Mouse (Mus musculus): ENCODE results near the gene Plscr2. TPM values are rescaled to one million over a fixed set of nuclear protein-coding genes. Genes with fewer than 3 reads are reported as not detected.

Plscr2 gene
- 6.6 and 7.4 TPM in 2 replicates for polyA plus RNA-seq (2016; fragmentation: Nextera tagmentation; extraction: Ambion mirVana)

- Histone ChIP-seq H3K27me3 (replicated peaks) (no peaks in the 10 kb centered on the region), H3K36me3 (peaks cover 17% of the 10 kb centered on the region), H3K9me3 (replicated peaks) (no peaks in the 10 kb centered on the region), H3K4me3 (peak within 1 kb of the TSS; percentile 33), H3K27ac (ENCODE audit: poor library complexity, severe bottlenecking) (peak within 1 kb of the TSS; percentile 89), H3K4me1 (replicated peaks) (peaks cover 25% of the 10 kb centered on the region), H3K9ac (peak within 1 kb of the TSS; percentile 53; the same call in 1 of the 2 replicates), H3K4me2 (peak within 1 kb of the TSS; percentile 60)
- peak; percentile 62; the same call in 1 of the 2 replicates for ATAC-seq (ENCODE audit: insufficient number of reproducible peaks, low FRiP score)
- WGBS, result 45% methylated on average over 9 of the region's 9 CpGs
Measured at GRCm38 (mm10) chr9:92275486-92276207, at the start of gene Plscr2. TSS of gene Plscr2 (plus strand) at chr9:92275602.

DNA sequence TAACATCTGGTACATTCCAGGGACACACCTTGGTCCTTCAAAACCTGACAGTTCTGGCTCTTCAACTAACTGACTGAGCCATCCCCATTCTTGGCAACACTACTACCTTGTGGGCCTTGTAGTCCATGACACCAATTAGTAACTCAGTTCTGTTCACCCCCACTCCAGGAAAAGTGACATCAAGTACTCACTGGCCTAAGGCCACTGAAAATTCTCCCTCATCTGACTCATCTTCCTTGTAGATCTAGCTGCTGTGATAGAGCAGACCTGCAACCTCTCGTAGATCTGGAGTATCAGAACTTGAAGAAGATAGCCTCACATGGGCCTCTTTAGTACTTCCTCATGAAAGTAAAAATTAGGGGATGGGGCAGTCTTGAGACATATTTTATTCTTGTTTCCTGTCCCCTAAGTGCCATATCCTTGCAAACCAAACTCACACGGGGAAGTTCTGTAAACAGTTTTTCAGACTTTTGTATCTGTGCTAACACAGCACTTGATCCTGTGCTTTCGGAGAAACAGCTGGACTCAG is 49.2 kb upstream of the Plscr2 start:
- no peak overlapping the region for H3K27ac ChIP-seq (ENCODE audit: poor library complexity, severe bottlenecking)
- no peaks in the 10 kb centered on the region for H3K9me3 ChIP-seq (replicated peaks)
- no peak for ATAC-seq (ENCODE audit: insufficient number of reproducible peaks, low FRiP score)
- H3K4me1 ChIP-seq (replicated peaks), result peaks cover 8% of the 10 kb centered on the region; the same call in 1 of the 2 replicates
- H3K27me3 ChIP-seq (replicated peaks), result no peaks in the 10 kb centered on the region
- WGBS, result 68% methylated on average over 3 of the region's 3 CpGs
- H3K36me3 ChIP-seq, result no peaks in the 10 kb centered on the region
- H3K9ac ChIP-seq, result no peak overlapping the region
- H3K4me2 ChIP-seq, result no peak overlapping the region
- no peak overlapping the region for H3K4me3 ChIP-seq

DNA sequence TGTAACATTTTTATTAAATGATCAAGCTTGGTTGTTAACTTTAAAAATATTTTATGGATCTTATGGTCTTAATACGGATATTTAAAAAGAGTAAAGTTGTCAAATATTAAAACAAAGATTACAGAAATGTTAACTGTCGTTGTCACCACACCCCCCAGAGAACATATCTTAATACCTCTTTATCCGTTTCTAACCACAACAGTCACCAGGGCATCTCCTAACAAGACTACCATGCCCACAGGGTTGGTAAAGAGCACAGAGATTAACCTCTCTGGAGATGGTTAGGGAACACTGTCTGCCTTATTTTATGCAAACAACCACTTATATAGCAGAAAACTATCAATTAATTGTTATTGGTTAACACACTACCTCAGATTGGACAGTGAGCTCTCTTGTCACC is 48.6 kb upstream of the Plscr2 start:
- Histone ChIP-seq H3K4me1 (replicated peaks) (peaks cover 8% of the 10 kb centered on the region; the same call in 1 of the 2 replicates), H3K4me3 (no peak overlapping the region), H3K9ac (no peak overlapping the region), H3K27me3 (replicated peaks) (no peaks in the 10 kb centered on the region), H3K27ac (ENCODE audit: poor library complexity, severe bottlenecking) (no peak overlapping the region), H3K4me2 (no peak overlapping the region), H3K36me3 (no peaks in the 10 kb centered on the region), H3K9me3 (replicated peaks) (no peaks in the 10 kb centered on the region)
- WGBS, result 69% methylated on average over 3 of the region's 3 CpGs
- no peak for ATAC-seq (ENCODE audit: insufficient number of reproducible peaks, low FRiP score)

DNA sequence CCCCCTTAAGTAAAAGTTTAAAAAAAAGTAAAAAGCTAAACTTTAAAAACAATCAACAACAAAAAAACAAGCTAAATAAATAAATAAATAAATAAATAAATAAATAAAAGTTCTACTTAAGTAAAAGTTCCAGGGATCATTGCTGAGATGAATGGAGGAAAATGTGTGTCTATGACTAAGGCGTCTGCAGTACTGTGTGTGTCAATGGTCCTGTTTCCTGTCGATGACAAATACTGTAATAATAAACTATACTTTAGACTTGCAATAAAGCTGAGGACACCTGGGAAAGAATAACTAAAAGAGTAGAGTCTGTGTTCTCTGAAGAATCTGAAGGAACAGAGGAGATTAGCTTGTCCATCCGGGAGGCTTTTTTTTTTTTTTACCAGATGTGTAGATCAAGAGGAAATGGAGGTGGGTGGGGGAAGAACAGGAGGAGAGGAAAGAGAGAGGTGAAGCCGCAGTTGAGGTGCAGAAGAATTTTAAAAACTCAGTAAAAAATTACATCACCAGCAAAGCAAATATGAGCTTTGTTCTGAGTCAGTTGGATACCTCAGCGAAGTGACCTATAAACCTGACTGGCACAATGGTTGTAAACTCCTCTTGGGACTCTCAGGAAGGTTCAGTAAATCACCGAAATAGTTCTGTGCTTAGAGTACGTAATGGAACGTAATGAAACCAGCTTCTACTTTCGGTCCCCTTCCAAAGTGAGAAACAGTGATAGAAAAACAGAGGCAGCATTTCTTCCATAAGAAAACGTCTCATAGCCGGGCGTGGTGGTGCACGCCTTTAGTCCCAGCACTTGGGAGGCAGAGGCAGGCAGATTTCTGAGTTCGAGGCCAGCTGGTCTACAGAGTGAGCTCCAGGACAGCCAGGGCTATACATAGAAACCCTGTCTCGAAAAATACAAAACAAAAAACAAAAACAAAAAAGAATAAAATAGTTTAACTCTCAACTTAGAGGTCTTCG is 46.3 kb upstream of the Plscr2 start:
- no peaks in the 10 kb centered on the region for H3K36me3 ChIP-seq

DNA sequence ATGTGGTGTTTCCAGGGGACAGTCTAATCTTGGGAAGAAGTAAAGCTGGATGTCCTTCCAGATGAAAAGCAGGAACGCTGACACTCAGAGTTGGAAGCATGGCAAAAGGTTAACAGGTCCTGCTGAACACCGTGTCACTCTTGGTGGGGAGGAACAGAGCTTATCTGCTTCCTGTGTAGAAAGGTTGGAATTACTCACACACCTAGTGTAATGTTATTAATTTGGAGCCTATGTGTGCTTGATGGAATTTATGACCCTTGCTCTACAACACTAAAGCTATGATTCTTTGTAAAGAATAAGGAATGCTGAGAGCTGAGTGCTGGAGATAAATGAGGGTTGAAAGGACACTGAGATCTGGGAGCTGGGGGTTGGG is 45.6 kb upstream of the Plscr2 start:
- H3K9ac ChIP-seq, result no peak overlapping the region
- no peak for ATAC-seq (ENCODE audit: insufficient number of reproducible peaks, low FRiP score)
- peaks cover 8% of the 10 kb centered on the region; the same call in 1 of the 2 replicates for H3K4me1 ChIP-seq (replicated peaks)
- no peaks in the 10 kb centered on the region for H3K27me3 ChIP-seq (replicated peaks)
- H3K36me3 ChIP-seq, result no peaks in the 10 kb centered on the region
- H3K4me3 ChIP-seq, result no peak overlapping the region
- H3K4me2 ChIP-seq, result no peak overlapping the region
- no peaks in the 10 kb centered on the region for H3K9me3 ChIP-seq (replicated peaks)
- H3K27ac ChIP-seq (ENCODE audit: poor library complexity, severe bottlenecking), result no peak overlapping the region
- 28% methylated on average over 2 of the region's 2 CpGs for WGBS

More for the DNA sequence above, 46.3 kb upstream of the Plscr2 start:
- H3K4me2 ChIP-seq, result no peak overlapping the region
- H3K27me3 ChIP-seq (replicated peaks), result no peaks in the 10 kb centered on the region
- no peak overlapping the region for H3K9ac ChIP-seq
- H3K27ac ChIP-seq (ENCODE audit: poor library complexity, severe bottlenecking), result no peak overlapping the region
- H3K4me1 ChIP-seq (replicated peaks), result peaks cover 8% of the 10 kb centered on the region; the same call in 1 of the 2 replicates
- H3K4me3 ChIP-seq, result no peak overlapping the region
- no peak for ATAC-seq (ENCODE audit: insufficient number of reproducible peaks, low FRiP score)
- 79% methylated on average over 16 of the region's 16 CpGs for WGBS
- no peaks in the 10 kb centered on the region for H3K9me3 ChIP-seq (replicated peaks)

GRCm38 (mm10) chr9:92234901-92235458 is 40.4 kb upstream of the Plscr2 start:
- no peak for ATAC-seq (ENCODE audit: insufficient number of reproducible peaks, low FRiP score)
- Histone ChIP-seq H3K9me3 (replicated peaks) (no peaks in the 10 kb centered on the region), H3K9ac (no peak overlapping the region), H3K4me3 (no peak overlapping the region), H3K27me3 (replicated peaks) (no peaks in the 10 kb centered on the region), H3K4me2 (no peak overlapping the region), H3K4me1 (replicated peaks) (peaks cover 4% of the 10 kb centered on the region; the same call in 1 of the 2 replicates), H3K36me3 (no peaks in the 10 kb centered on the region), H3K27ac (ENCODE audit: poor library complexity, severe bottlenecking) (no peak overlapping the region)
- WGBS, result 85% methylated on average over 11 of the region's 11 CpGs

- Histone ChIP-seq H3K36me3 (no peaks in the 10 kb centered on the region), H3K4me1 (replicated peaks) (peaks cover 7% of the 10 kb centered on the region), H3K9me3 (replicated peaks) (no peaks in the 10 kb centered on the region), H3K27ac (ENCODE audit: poor library complexity, severe bottlenecking) (no peak overlapping the region), H3K27me3 (replicated peaks) (no peaks in the 10 kb centered on the region), H3K9ac (no peak overlapping the region), H3K4me2 (no peak overlapping the region), H3K4me3 (no peak overlapping the region)
- WGBS, result 74% methylated on average over 7 of the region's 7 CpGs
- ATAC-seq (ENCODE audit: insufficient number of reproducible peaks, low FRiP score), result no peak
Measured at GRCm38 (mm10) chr9:92248773-92249446, 26.5 kb upstream of the Plscr2 start.

- peak within 1 kb of the TSS; percentile 79 for H3K9ac ChIP-seq
- no peaks in the 10 kb centered on the region for H3K36me3 ChIP-seq
- H3K4me2 ChIP-seq, result peak within 1 kb of the TSS; percentile 59
- H3K4me1 ChIP-seq (replicated peaks), result peaks cover 7% of the 10 kb centered on the region
- no peaks in the 10 kb centered on the region for H3K27me3 ChIP-seq (replicated peaks)
- no peaks in the 10 kb centered on the region for H3K9me3 ChIP-seq (replicated peaks)
- 44% methylated on average over 7 of the region's 7 CpGs for WGBS
- no peak for ATAC-seq (ENCODE audit: insufficient number of reproducible peaks, low FRiP score)
- H3K4me3 ChIP-seq, result peak within 1 kb of the TSS; percentile 62
- H3K27ac ChIP-seq (ENCODE audit: poor library complexity, severe bottlenecking), result peak within 1 kb of the TSS; percentile 91
Measured at GRCm38 (mm10) chr9:92249447-92249852, 26.0 kb upstream of the Plscr2 start, which contains the start of gene Plscr1. TSS of gene Plscr1 (plus strand) at chr9:92249750.

DNA sequence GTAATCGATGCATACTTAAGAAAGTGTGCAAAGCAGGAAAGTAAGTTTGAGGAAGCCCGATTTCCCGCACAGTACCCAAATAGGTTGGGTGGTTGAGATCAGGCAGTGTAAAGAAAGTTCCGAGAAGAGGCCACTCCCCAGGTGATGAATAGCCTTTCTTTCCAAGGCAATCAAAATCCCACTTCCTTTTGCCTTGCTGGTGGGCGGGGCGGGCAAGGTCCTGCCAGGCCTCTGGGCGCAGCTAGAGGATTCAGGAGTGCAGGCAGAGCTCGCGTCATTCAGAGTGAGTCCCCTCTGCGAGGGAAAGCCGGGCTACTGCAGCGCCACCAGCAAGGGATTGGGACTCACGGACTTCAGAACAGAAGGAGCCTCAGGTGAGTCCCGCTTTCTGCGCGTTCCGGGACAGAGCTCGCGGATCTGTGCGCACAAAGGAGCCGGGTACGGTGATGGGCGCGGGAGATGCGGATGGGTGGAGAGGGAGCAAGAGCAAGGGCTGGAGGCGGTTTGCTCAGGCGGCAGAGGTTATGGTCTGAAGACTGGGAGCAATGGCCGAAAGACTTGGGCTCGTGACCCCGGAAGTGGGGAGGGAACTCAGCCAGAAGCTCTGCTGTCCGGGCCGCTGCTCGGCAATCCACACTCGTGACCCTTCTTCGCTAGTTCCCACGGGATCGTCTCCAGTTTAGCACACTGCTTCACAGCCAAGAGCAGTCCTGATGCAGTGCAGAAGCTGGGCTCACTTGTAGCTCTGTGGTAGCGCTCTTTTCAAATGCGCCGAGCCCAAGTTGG is 25.2 kb upstream of the Plscr2 start:
- Histone ChIP-seq H3K4me2 (peak overlapping the region; percentile 59), H3K9ac (peak overlapping the region; percentile 79), H3K4me1 (replicated peaks) (peaks cover 7% of the 10 kb centered on the region), H3K4me3 (peak overlapping the region; percentile 62), H3K27me3 (replicated peaks) (no peaks in the 10 kb centered on the region), H3K27ac (ENCODE audit: poor library complexity, severe bottlenecking) (peak overlapping the region; percentile 91), H3K9me3 (replicated peaks) (no peaks in the 10 kb centered on the region), H3K36me3 (no peaks in the 10 kb centered on the region)
- WGBS, result under 1% methylated on average over 40 of the region's 40 CpGs
- peak; percentile 91 for ATAC-seq (ENCODE audit: insufficient number of reproducible peaks, low FRiP score)

- Histone ChIP-seq H3K4me2 (no peak overlapping the region), H3K4me3 (no peak overlapping the region), H3K9me3 (replicated peaks) (no peaks in the 10 kb centered on the region), H3K9ac (no peak overlapping the region), H3K4me1 (replicated peaks) (peaks cover 7% of the 10 kb centered on the region), H3K36me3 (no peaks in the 10 kb centered on the region; the same call in 1 of the 2 replicates), H3K27ac (ENCODE audit: poor library complexity, severe bottlenecking) (no peak overlapping the region), H3K27me3 (replicated peaks) (no peaks in the 10 kb centered on the region)
- WGBS, result 76% methylated on average over 5 of the region's 5 CpGs
- no peak for ATAC-seq (ENCODE audit: insufficient number of reproducible peaks, low FRiP score)
Measured at GRCm38 (mm10) chr9:92252718-92253117, 22.7 kb upstream of the Plscr2 start.
